ENCODE assay signal across 12 mouse cellular contexts in genomic region chr7:112762870-112763269, GRCm38 (mm10).
A peak's percentile ranks its signal among the peaks of the same experiment; 100 is the strongest.
DNase-seq lines count a peak whose midpoint lies in the region; ATAC-seq and TF ChIP-seq lines count a peak whose summit lies in the region.
"Had no signal": no experiment of that assay in that cellular context is flagged by ENCODE, and none has a peak within 500 bp of the region (broad histone marks: within the 10 kb centered on the region; RNA-seq: fewer than 3 reads in every experiment).

No protein-coding gene starts in this region.

- H3K9me3 ChIP-seq in embryonic facial prominence, embryonic 13.5 days = no peaks in the 10 kb centered on the region
- no peaks in the 10 kb centered on the region for H3K9me3 ChIP-seq in embryonic facial prominence, embryonic 10.5 days
- no peaks in the 10 kb centered on the region for H3K9me3 ChIP-seq in kidney, embryonic 15.5 days (replicated peaks)
- no peaks in the 10 kb centered on the region for H3K9me3 ChIP-seq in forebrain, postnatal 0 days (ENCODE audit: low read length)
- H3K9me3 ChIP-seq in neural tube, embryonic 14.5 days (ENCODE audit: control insufficient read depth, low read length) = no peaks in the 10 kb centered on the region
- H3K9me3 ChIP-seq: liver, embryonic 15.5 days; midbrain, embryonic 12.5 days had no signal

- no peak overlapping the region for H3K4me2 ChIP-seq in embryonic facial prominence, embryonic 13.5 days
- H3K4me2 ChIP-seq in kidney, embryonic 15.5 days = no peak overlapping the region
- H3K4me2 ChIP-seq in forebrain, postnatal 0 days (ENCODE audit: low read depth) = no peak overlapping the region
- no peak overlapping the region for H3K4me2 ChIP-seq in neural tube, embryonic 14.5 days (ENCODE audit: low read depth, low read length)
- H3K4me2 ChIP-seq: liver, embryonic 15.5 days; midbrain, embryonic 12.5 days had no signal

- H3K36me3 ChIP-seq in embryonic facial prominence, embryonic 13.5 days = peaks cover 10% of the 10 kb centered on the region
- H3K36me3 ChIP-seq in embryonic facial prominence, embryonic 10.5 days (replicated peaks) = peaks cover 22% of the 10 kb centered on the region
- H3K36me3 ChIP-seq in kidney, embryonic 15.5 days = peaks cover 9% of the 10 kb centered on the region; the same call in 1 of the 2 replicates
- H3K36me3 ChIP-seq in forebrain, postnatal 0 days (ENCODE audit: insufficient read depth) = no peaks in the 10 kb centered on the region
- no peaks in the 10 kb centered on the region for H3K36me3 ChIP-seq in neural tube, embryonic 14.5 days (ENCODE audit: control insufficient read depth, insufficient read depth, low read length)
- H3K36me3 ChIP-seq: liver, embryonic 15.5 days; midbrain, embryonic 12.5 days had no signal

- 0 out of 2 replicates have a peak overlapping the region, but pooled peaks have one; percentile 7 for H3K27ac ChIP-seq in embryonic facial prominence, embryonic 13.5 days
- H3K27ac ChIP-seq in embryonic facial prominence, embryonic 10.5 days (replicated peaks) = no peak overlapping the region
- 0 out of 2 replicates have a peak overlapping the region, but pooled peaks have one; percentile 14 for H3K27ac ChIP-seq in kidney, embryonic 15.5 days
- 0 out of 2 replicates have a peak overlapping the region, but pooled peaks have one; percentile 16 for H3K27ac ChIP-seq in forebrain, postnatal 0 days (ENCODE audit: low read depth, low read length)
- H3K27ac ChIP-seq in neural tube, embryonic 14.5 days (ENCODE audit: low read depth, low read length) = peak overlapping the region; percentile 10; the same call in 1 of the 2 replicates
- H3K27ac ChIP-seq: liver, embryonic 15.5 days; midbrain, embryonic 12.5 days had no signal

- peaks cover 63% of the 10 kb centered on the region for H3K4me1 ChIP-seq in embryonic facial prominence, embryonic 13.5 days
- peaks cover 63% of the 10 kb centered on the region for H3K4me1 ChIP-seq in embryonic facial prominence, embryonic 10.5 days
- H3K4me1 ChIP-seq in kidney, embryonic 15.5 days = peaks cover 71% of the 10 kb centered on the region
- peaks cover 21% of the 10 kb centered on the region for H3K4me1 ChIP-seq in forebrain, postnatal 0 days (ENCODE audit: insufficient read depth)
- peaks cover 31% of the 10 kb centered on the region for H3K4me1 ChIP-seq in neural tube, embryonic 14.5 days (ENCODE audit: control insufficient read depth, insufficient read depth, low read length)
- H3K4me1 ChIP-seq: liver, embryonic 15.5 days had no signal

- H3K4me3 ChIP-seq in embryonic facial prominence, embryonic 13.5 days = no peak overlapping the region
- H3K4me3 ChIP-seq in embryonic facial prominence, embryonic 10.5 days = no peak overlapping the region
- H3K4me3 ChIP-seq in kidney, embryonic 15.5 days (replicated peaks) = no peak overlapping the region
- no peak overlapping the region for H3K4me3 ChIP-seq in forebrain, postnatal 0 days (ENCODE audit: low read depth, low read length)
- H3K4me3 ChIP-seq in neural tube, embryonic 14.5 days (ENCODE audit: low read depth, low read length) = no peak overlapping the region
- H3K4me3 ChIP-seq: liver, embryonic 15.5 days; midbrain, embryonic 12.5 days had no signal

- H3K27me3 ChIP-seq in embryonic facial prominence, embryonic 13.5 days = no peaks in the 10 kb centered on the region
- no peaks in the 10 kb centered on the region for H3K27me3 ChIP-seq in embryonic facial prominence, embryonic 10.5 days (replicated peaks; ENCODE audit: low read depth, poor library complexity, severe bottlenecking)
- no peaks in the 10 kb centered on the region for H3K27me3 ChIP-seq in kidney, embryonic 15.5 days
- H3K27me3 ChIP-seq in forebrain, postnatal 0 days (ENCODE audit: insufficient read depth, low read length) = no peaks in the 10 kb centered on the region
- no peaks in the 10 kb centered on the region for H3K27me3 ChIP-seq in neural tube, embryonic 14.5 days (ENCODE audit: control insufficient read depth, insufficient read depth, low read length)
- H3K27me3 ChIP-seq: liver, embryonic 15.5 days; midbrain, embryonic 12.5 days had no signal

- no peak overlapping the region for H3K9ac ChIP-seq in embryonic facial prominence, embryonic 13.5 days
- H3K9ac ChIP-seq in kidney, embryonic 15.5 days = no peak overlapping the region
- no peak overlapping the region for H3K9ac ChIP-seq in forebrain, postnatal 0 days
- H3K9ac ChIP-seq in neural tube, embryonic 14.5 days (replicated peaks; ENCODE audit: low read depth, low read length) = no peak overlapping the region
- H3K9ac ChIP-seq: liver, embryonic 15.5 days; midbrain, embryonic 12.5 days had no signal

- WGBS in embryonic facial prominence, embryonic 13.5 days = 69% methylated on average over 2 of the region's 2 CpGs
- 81% methylated on average over 2 of the region's 2 CpGs for WGBS in embryonic facial prominence, embryonic 10.5 days
- WGBS in kidney, embryonic 15.5 days = 83% methylated on average over 2 of the region's 2 CpGs
- WGBS in forebrain, postnatal 0 days = 31% methylated on average over 2 of the region's 2 CpGs
- 54% methylated on average over 2 of the region's 2 CpGs for WGBS in neural tube, embryonic 14.5 days

- TF ChIP-seq CTCF in forebrain, postnatal 0 days (IDR thresholded peaks at IDR 0.05; ENCODE audit: low read depth) = 0 out of 2 replicates have a peak, but pooled peaks have one; percentile 2

- no peak for ATAC-seq in embryonic facial prominence, embryonic 13.5 days (ENCODE audit: insufficient number of reproducible peaks, insufficient read depth, low FRiP score, low TSS enrichment, low read depth)
- no peak for ATAC-seq in kidney, embryonic 15.5 days (replicated peaks; ENCODE audit: low FRiP score)
- peak; percentile 50 for ATAC-seq in forebrain, postnatal 0 days
- ATAC-seq in neural tube, embryonic 14.5 days (ENCODE audit: low read depth) = no peak
- ATAC-seq: inflammation-experienced regulatory T-cells, adult 6 months had no signal

- no peak for DNase-seq in embryonic facial prominence, embryonic 10.5 days (ENCODE audit: low spot score)
- DNase-seq in kidney, postnatal 36 days = no peak
- DNase-seq in forebrain, postnatal 0 days = peak; percentile 54
- DNase-seq in testis, postnatal 14 days (ENCODE audit: low spot score) = no peak
- no peak for DNase-seq in natural killer cell, adult 2 months (ENCODE audit: low spot score in 2 of 2)
- DNase-seq: retina, postnatal 1 day had no signal
